Mouse (Mus musculus) adrenal gland, postnatal 10 days (tissue): ENCODE data around the gene 2310022B05Rik. TPM values are rescaled to one million over a fixed set of nuclear protein-coding genes. Genes with fewer than 3 reads are reported as not detected.

ENCODE experiments used
- DNase-seq: peaks from one replicate; pipeline ENCODE4 v3.0.0; 2021; ENCODE audit warnings: mixed read lengths
- total RNA-seq, 2 experiments: library from RNA; stranded (reverse); gene quantifications; 2 replicates each; pipeline ENCODE4 v1.2.3; 2021

Gene 2310022B05Rik
- total RNA-seq, 2 experiments from 2014 or later: 42.5 to 43.2 TPM

- DNase-seq: peak; percentile 51
Observed at GRCm38 (mm10) chr8:124608239-124608971, 54.8 kb downstream of the 2310022B05Rik start.

- peak; percentile 39 for DNase-seq
Observed at GRCm38 (mm10) chr8:124604066-124604465, 59.1 kb downstream of the 2310022B05Rik start.

GRCm38 (mm10) chr8:124589393-124589792 is 73.8 kb downstream of the 2310022B05Rik start:
- peak; percentile 72 for DNase-seq

DNA sequence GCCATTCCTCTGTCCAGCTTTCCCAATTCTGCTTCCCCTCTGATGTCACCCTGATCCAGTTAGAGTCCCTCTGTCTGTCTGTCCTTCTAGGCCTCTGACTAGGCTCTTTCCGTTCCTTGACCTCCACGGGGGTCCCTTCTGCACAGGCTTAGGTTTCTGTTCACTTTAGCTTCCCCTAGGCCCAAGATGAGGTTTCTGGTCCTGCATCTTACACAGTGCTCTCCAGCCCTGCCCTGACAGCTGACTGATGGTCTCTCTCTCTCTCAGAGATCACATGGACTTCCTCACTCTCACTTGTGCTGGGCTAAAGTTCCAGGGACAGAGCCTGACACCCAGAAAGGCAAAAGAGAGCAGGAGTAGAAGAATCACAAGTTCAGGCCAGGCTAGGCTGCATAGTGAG is 76.6 kb downstream of the 2310022B05Rik start:
- no peak for DNase-seq

Other genes with a start within 250 kb of the 2310022B05Rik start
- 1 to 10 TPM; 4.4 to 6.8 TPM for gene Pgbd5, start 223.7 kb downstream of the 2310022B05Rik start, total RNA-seq
- gene Cog2, start 142.6 kb downstream of the 2310022B05Rik start, total RNA-seq: 10 to 100 TPM; 34.1 to 36.3 TPM
- 100 to 1,000 TPM; 124 to 320 TPM for gene Agt, start 93.7 kb downstream of the 2310022B05Rik start, total RNA-seq
- under 1 TPM in 1 of 2 experiments, not detected in 1; 0.18 TPM for gene Capn9, start 87.3 kb downstream of the 2310022B05Rik start, total RNA-seq
- 10 to 100 TPM; 41.8 to 47.1 TPM for gene Ttc13, start 58.6 kb upstream of the 2310022B05Rik start, total RNA-seq
- 10 to 100 TPM in 1 of 2 experiments, 1 to 10 TPM in 1; 8.4 to 13.4 TPM for gene Arv1, start 58.8 kb upstream of the 2310022B05Rik start, total RNA-seq
- gene Fam89a, start 88.5 kb upstream of the 2310022B05Rik start, total RNA-seq: 1 to 10 TPM; 3.7 to 3.9 TPM
- gene Trim67, start 129.7 kb upstream of the 2310022B05Rik start, total RNA-seq: 1 to 10 TPM; 2.9 to 6.5 TPM
- gene Gnpat, start 199.7 kb upstream of the 2310022B05Rik start, total RNA-seq: 100 to 1,000 TPM; 126 to 173 TPM
- 10 to 100 TPM; 23.6 to 27.4 TPM for gene 2810004N23Rik, start 199.8 kb upstream of the 2310022B05Rik start, total RNA-seq
- 10 to 100 TPM; 21.0 to 21.1 TPM for gene Exoc8, start 234.3 kb upstream of the 2310022B05Rik start, total RNA-seq
- 10 to 100 TPM; 20.2 to 21.3 TPM for gene Sprtn, start 234.5 kb upstream of the 2310022B05Rik start, total RNA-seq